Mouse (Mus musculus) gastrocnemius, postnatal 36 days (tissue): Measurements from ENCODE around the gene Slc25a36. TPM values are rescaled to one million over a fixed set of nuclear protein-coding genes. Genes with fewer than 3 reads are reported as not detected.

Experiments
- DNase-seq, 2 experiments: peaks; one replicate each; pipeline ENCODE4 v3.0.0; 2022
- intact Hi-C: fragments of 180-260 bp; cut with DNase I; formaldehyde crosslinking; loops from one replicate; pipeline ENCODE4 v1.15.1; 2025
- total RNA-seq, 2 experiments: library from RNA; stranded (reverse); gene quantifications; 2 replicates each; pipeline ENCODE4 v1.2.3; 2021

The Slc25a36 gene
- total RNA-seq, 2 experiments from 2014 or later: 23.9 to 29.7 TPM

GRCm38 (mm10) chr9:97056541-97057338 lies 54.2 kb downstream of the Slc25a36 start:
- intact Hi-C loops: no loop called here
- DNase-seq: no peak

- intact Hi-C loops: no loop called here
- DNase-seq: no peak
Observed at GRCm38 (mm10) chr9:97055906-97056305, 55.1 kb downstream of the Slc25a36 start.

DNA sequence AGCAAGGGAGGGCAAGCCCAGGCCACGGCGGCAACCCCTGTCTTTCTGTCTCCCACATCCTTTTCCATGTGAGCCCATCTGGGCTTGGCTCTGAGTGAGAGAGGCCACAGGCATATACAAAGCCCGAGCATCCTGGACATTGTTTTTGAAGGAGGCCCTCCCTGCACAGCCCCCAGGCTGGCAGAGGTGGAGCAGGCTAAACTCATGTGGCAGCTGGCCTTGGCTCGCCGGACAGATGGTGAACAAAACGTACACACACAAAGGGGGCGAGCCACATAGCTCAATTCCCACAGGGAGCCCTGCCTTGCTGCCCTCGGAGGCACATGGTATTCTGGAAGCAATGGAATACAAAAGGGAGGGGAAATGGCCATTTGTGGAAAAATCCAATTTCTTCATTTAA lies 59.8 kb downstream of the Slc25a36 start:
- intact Hi-C loops: no loop called here
- DNase-seq: no peak

DNA sequence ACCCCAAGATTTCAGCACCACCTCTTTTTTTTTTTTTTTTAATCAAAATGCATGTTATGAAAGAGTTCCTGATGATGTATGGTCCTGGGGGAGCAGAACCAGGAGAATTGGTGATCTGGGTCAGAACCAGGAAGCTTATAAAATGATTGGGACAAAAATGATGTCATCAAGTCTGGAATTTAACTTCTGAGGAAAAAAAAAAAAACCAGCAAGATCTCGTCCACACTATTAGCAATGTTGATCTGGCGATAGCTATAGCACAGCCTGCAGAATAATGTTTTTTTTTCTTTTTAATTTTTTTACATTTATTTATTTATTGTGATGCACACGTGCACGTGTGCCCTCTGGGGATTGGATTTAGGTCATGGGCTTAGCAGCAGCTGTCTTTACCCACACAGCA lies 64.7 kb downstream of the Slc25a36 start:
- DNase-seq: no peak
- intact Hi-C loops: no loop called here

- intact Hi-C loops: no loop called here
- DNase-seq: no peak
Observed at GRCm38 (mm10) chr9:97041633-97042032, 69.3 kb downstream of the Slc25a36 start.

DNA sequence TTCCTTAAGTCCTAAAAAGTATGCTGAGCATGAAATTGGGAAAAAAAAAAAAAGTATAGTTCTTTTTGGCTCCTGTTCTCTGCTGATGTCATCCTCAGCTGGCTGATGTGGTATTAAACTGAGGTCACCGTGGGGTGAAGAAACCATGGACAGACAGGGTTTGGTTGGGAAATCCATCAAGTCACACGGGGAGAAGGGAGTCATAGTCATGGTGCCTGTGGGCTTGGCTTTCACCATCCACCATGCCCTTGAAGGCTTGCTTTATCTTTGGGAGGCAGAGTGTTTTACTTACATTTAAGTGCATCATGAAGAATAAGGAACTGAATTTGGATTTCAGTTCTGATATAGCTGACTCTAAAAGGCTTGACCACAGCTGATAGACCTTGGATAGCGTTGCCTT lies 72.9 kb downstream of the Slc25a36 start:
- intact Hi-C loops: no loop called here
- DNase-seq: no peak

DNA sequence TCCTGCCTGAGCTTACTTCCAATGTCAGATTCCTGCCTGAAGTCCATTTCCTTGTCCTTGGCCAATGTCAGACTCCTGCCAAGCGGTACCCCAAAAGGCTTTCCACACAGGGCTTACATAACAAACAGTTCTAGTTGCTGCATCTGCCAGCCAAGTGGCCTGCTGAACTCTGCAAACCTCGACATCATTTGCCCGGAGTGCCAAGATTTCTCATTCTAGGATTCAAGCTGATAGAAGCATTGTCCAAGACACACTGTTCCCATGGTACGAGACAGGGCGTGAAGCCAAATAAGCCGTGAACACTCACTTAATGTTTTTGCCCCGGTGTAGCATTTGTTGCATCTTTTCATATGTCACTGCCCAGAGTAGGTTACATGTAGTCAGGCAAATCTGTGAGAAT lies 74.3 kb downstream of the Slc25a36 start:
- intact Hi-C loops: no loop called here
- no peak for DNase-seq

- intact Hi-C loops: no loop called here
- no peak for DNase-seq
Observed at GRCm38 (mm10) chr9:97027361-97027760, 83.6 kb downstream of the Slc25a36 start.

- no peak for DNase-seq
- intact Hi-C loops: no loop called here
Observed at GRCm38 (mm10) chr9:97026006-97026405, 85.0 kb downstream of the Slc25a36 start.

Other genes with a start within 250 kb of the Slc25a36 start
- 1 to 10 TPM; 1.2 to 1.6 TPM for gene Pxylp1, start 218.5 kb downstream of the Slc25a36 start, total RNA-seq
- 1 to 10 TPM; 1.4 to 4.1 TPM for gene Spsb4, start 92.3 kb downstream of the Slc25a36 start, total RNA-seq